Mouse (Mus musculus) left cerebral cortex, adult 18-20 months (tissue): ENCODE results near the gene Cflar. TPM values are rescaled to one million over a fixed set of nuclear protein-coding genes. Genes with fewer than 3 reads are reported as not detected.
"Not testable (repeated sequence)": the region's sequence is repeated elsewhere in the genome, so short reads cannot be mapped to it uniquely, and the experiment has no call there.

Experiments used
- DNase-seq, 2 experiments: peaks; one replicate each; pipeline ENCODE4 v3.0.0; 2021 to 2022; ENCODE audit warnings: low spot score in 2 of 2, mixed read lengths in 1 of 2
- total RNA-seq, 2 experiments: library from RNA; stranded (reverse); gene quantifications; 2 replicates each; pipeline ENCODE4 v1.2.3; 2021

Cflar gene
- total RNA-seq, 2 experiments from 2014 or later = 25.9 to 29.6 TPM

DNA sequence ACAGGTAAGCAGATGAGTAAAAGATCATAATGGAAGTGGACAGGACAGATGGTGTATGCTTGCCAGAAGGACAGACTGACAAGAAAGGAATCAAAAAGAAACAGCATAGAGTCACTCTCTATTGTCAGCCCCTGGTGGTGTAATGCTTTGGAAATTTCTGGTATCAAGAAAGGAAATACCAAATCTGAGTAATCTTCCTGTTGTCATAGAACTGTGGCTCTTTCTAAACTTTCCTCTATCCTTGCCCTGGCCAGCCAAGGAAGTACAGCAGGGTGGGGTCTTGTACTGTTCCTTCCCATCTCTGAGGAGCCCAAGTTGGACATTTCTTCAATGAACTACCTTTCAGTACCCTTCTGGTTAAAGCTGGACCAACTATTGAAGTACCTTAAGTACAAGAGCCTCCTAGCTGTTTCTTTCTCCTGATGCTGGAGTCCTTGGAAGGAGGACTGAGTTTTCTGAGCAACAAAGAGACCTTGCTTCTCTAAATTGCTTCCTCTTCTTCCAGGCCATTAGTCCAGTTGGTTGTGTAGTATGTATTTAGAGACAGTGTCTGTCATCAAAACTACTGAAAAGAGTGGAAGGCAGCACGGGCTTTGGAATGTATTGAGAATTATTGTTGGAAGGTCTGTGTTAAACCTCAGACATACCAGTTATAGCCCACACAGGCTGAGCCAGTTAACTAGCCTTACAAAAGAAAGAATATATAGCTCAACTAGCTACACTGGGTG, 15.9 kb downstream of the Cflar start:
- DNase-seq = no peak

DNA sequence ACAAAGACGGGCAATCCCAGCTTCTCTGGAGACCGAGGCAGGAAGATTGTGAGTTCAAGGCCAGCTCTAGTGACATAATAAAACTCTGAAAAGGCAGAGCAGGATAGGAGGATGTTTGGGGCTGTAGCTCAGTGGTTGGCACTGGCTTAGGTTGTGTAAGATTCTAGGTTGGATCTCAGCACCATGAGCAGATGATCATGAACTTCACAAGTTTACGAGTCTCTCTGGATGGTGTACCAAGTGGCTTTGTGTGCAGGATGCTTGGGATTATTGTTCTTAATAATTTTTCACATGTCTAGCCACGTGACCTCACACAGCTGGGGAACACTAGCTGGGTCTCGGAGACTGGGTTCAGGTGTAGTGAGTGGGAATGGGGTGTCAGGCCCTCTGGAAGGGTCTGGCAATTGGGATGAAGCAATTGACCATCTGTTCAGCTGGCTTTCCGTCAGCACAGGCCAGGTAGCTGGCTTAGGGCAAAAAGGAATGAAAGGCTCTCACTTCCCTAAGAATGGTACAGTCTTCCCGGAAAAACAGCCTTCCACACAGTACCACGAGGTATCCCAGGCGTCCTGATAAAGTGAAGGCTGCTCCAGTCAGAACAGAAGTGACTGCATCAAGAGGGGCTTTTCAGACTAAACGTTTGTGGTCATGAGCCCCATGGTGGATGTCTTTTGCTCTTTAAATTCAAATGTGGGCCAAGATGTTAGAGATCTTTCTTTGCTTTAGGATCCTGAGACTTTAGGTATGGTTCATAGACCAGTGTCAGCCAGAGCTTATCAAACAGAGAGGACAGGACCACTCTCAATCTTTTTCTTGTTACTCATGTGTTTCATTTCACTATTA, 16.7 kb downstream of the Cflar start:
- no peak for DNase-seq

DNA sequence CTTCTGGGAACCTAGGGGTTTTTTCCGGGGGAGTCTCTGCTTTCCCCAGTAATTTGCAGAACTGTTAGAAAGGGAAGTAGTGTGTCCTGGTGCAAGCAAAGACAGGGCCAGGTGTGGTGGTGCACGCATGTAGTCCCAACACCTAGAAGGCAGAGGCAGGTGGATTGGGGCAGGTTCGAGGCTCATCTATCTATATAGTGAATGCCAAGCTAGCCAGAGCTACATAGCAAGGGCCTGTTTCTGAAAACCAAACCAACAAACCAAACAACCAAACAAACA, 17.2 kb downstream of the Cflar start:
- no peak for DNase-seq

DNA sequence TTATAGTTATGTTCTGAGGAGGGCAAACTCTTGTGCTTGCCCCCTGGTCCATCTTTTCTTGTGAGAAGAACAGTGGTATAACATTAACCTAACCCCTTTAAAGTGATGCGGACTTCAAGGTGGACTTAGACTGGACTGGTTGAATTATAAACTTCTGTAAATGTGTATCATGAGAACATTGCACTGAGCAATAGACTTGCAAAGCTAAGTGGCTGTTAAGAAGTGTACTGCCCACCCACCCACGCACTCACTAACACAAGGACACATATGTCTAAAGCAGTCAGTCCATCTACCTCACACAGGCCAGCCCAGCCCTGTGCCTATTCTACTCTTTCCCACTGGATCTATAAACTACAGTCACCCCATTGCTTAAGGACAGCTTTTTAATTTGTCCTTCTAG, 22.3 kb downstream of the Cflar start:
- no peak for DNase-seq

DNA sequence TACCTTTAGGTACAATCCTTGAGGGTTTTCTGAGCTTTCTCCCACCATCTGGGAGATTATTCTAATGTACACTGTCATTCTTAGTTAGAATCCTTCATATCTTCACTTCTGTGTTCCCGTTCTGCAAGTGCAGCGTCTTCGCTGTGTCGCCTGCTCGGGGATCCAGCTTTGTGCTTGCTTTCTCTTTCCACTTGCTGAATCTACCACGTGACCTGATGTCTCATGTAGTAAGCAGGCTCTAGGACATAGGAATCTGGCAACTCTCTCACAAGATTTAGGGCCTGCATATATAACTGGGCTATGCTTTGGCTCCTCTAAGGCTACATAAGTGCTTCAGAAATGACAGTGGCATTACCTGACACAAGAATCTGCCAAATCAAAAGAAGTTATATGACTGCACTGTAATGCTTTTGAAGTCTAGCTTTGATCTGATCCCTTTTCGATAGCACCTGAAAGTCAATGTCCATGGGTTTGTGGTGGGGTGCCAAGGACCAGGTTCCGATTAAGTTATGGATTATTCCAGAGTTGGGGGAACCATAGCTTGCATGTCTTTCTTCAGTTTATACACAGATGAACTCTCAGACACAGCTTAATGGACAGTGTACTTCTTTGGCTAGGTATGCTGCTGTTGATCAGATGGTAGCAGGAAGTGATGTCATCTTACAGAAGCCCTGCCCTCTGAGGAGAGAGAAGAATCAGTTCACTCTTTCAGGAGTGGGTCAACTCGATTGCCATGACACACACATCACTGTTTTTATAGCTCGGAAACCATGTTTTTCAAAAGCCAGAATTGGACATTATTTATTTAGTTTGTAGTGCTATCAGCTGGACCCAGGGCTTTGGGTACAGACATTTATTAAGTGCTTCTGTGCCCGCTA, 23.0 kb downstream of the Cflar start:
- no peak for DNase-seq

DNA sequence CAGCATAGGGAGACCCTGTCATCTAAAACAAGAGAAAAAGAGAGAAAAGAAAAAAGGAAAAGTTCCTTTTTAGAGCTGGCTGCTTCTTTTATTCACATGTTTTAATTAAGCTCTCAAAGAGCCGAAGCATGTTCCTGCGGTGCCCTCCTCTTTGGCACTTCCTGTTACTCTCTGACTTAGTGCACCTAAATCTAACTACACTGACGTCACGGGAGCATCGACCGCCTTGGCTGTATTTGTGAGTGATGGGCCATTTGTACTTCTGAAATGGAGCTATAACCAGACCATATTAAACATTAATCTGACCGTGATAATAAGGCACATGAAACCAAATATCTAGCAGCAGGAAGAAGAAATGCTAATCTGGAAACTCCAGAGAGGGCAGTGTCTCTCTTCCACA, 24.7 kb downstream of the Cflar start:
- DNase-seq = no peak

DNA sequence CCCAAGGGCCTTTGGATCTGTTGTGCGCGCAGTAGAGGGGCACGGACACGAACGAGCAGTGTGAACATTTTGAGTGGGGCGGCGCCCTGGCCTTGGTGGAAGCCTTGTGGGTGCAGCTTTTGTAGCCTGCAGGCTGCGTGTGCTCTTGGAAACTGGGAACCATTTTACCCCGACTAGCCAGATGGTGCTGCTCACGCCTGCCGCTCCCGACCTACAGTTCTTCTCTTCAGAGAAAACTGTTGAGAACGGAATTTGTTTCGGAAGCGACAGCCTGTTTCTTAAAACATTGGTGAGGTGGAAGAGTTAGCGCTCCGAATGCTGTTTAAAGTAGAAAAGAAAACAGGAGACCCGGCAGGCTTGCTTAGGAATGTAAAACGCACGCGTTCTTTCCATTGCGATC, 25.7 kb downstream of the Cflar start:
- peak; percentile 68 to 83 for DNase-seq

DNA sequence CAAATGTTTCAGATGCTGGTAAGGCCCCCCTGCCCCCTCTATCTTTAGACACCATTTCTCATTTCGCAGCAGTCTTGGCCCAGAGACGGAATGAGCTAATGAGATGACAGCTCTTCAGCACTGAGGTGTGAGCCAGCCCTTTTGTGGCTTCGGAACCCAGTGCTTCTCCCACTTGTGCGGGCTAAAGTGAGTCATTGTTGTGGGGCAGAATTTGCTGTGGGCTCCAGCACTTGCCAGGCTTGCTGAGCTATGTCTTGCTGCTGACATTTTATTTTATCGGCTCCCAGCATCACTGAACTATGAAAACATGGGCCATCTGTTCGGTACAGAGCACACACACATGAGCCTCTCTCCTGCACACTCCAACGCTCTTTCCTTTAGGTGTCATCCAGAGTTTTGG, 28.2 kb downstream of the Cflar start:
- DNase-seq = peak; percentile 69 to 86

DNA sequence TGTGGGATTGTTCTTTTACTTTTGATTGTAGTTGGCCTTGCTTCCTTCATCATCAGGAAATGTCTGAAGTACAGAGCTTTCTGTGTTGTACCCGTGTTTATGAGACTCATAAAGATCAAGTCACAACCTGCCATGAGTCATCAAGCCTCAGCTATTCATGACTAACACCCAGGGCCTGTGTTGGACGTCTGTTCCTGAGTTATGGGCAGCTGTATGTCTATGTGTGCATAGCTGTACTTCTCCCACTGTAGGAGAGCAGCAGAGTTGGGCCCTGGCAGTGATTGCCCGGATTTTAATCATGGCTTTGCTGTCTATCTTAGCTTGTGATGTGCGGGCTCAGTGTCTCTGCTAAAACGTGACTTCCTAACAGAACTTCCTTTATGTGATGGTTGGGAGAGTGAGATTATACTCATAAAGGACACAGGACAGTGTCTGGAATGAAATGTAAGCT, 31.3 kb downstream of the Cflar start:
- no peak for DNase-seq

DNA sequence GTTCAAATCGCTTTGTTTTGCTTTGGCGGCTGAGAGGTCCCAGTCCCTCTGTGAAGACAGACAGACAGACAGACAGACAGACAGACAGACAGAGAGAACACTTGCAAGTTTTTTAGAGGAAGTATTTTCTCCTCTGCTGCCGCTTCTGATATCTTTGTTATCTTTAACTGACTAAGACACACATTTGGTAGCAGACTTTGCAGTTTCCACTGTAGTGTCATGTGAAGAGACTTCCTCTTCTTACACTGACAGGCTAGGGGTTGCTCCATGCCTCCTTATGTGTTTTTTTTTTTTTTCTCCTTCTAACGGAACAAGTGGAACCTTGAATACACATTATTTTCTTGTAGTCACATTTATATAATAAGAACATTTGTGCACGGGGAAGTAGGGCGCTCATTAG, 31.9 kb downstream of the Cflar start:
- DNase-seq = no peak

DNA sequence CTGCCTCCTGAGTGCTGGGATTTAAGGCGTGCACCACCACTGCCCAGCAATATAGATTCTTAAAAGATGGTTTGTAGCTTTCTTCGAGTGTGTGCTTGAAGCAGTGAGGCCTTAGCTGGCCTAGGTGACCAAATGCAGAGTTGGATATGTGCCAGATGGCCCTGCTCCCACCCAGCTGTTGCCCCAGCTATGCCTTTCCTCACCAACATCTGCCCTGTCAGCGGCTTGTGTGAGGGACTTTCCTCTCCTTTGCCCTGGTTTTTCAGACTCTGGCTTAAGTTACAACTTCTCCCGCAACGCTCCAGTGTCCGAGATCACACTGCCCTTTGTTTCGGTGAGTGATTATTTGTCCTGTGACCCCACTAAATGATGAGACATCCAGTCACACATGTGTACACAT, 33.3 kb downstream of the Cflar start:
- DNase-seq = no peak

DNA sequence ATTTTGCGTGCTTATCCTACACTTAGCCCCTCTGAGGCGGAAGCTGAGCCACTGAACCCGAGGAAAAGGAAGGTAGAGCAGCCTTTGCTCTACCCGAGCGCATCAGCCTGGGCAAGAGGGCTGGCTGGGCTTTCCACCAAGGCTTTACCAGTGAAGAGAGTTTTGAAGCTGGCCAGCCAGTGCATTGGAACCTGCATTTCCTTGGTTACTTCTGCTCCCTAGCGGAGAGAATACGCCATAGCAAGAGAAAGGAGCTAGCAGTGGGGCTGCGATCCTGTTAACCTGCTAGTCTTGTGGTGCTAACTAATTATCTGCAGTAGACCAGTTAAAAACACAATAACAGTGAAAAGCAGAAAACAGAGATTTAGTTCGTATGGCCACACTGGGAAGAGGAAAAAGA, 35.6 kb downstream of the Cflar start:
- peak; percentile 62 to 63 for DNase-seq

DNA sequence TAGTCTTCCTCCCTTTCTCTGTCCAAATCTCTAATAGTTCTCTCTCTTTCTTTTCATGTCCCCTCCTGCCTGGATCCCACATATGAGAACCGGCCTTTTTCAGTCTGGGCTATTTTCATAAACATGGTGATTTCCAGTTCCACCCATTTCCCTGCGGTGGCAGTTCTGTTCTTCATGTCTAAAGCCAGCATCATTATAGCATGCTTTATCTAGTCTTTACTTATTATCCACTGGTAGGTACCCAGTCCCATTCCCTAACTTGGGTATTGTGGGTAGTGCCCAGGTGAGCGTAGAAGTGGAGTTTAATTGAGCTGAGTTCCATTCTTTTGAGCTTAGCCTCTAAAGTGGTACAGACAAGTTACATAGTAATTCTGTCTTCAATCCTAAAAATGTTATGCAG, 48.1 kb downstream of the Cflar start:
- no peak for DNase-seq

DNA sequence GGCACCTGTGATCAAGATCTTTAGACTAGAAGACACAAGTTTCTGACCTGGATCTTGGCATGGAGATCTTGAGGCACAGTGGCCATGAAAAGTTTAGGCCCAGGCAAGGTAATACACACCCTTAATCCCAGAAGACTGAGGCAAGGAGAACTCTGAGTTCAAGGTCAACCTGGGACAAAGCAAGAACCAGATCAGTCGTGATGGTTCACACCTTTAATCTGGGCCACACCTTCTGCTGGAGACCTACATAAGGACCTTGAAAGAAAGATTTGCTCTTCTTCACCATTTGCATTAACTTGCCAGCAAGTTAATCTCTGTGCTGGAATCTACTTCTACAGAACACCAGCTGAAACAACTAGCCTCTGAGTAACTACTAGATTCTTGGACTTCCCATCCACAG, 49.3 kb downstream of the Cflar start:
- DNase-seq = no peak

DNA sequence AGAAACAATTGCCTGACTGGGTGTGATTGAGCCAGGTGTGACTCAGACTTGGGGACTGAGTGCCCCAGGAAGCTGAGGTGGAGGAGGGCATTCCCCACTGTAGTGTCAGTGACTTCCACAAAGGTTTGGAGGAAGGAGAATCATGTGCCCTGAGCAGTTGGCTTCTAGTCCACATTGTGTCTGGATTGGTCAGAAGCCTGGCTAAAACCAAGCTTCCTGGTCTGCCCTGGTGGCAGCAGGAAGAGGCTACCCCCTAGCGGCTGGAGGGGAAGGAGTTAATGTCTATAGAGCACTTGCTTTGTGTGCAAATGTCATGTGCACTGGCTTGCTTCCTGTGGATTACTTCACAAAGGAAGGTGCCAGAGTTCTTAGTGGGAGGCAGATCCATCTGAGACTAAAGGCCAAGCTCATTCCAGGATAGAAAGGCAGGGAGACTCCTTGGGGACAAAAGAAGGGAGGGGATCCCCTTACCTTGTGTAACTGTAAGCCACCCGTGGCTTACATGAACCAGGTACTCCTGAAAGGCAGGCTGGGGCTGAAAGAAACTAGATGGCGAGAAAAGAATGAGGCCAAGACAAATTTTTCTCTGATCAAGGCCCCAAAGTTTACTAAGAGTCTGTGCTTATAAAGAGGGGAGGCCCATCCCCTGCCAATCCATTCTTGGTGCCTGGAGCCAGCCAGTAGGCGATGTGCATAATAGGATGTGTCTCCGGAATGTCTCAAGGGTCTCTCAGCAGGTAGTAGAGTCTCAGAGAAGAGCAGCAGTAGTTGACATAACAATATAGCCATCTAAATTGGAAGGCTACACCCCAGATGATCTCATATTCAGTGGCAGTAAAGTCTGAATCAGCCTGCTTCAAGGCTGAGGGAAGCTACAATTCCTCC, 50.3 kb downstream of the Cflar start:
- DNase-seq = not testable (repeated sequence)

DNA sequence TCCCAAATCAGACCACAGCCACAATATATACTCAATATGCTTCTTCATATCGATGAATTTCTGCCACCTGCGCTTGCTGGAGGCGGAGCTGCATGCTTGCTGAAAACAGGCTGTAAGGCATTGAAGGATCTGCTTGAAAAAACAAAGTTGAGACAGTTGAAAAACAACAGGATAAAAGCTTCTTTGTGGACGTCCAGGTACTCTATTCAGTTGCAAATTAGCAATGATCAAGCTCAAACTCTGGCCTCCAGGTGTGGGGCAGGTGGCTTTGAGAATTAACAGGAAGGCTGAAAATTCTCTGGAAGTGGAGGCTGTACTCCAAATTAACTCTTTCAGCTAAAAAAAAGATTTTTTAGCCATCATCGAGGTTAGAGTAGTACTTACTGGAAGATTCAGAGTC, 51.3 kb downstream of the Cflar start:
- DNase-seq = no peak

DNA sequence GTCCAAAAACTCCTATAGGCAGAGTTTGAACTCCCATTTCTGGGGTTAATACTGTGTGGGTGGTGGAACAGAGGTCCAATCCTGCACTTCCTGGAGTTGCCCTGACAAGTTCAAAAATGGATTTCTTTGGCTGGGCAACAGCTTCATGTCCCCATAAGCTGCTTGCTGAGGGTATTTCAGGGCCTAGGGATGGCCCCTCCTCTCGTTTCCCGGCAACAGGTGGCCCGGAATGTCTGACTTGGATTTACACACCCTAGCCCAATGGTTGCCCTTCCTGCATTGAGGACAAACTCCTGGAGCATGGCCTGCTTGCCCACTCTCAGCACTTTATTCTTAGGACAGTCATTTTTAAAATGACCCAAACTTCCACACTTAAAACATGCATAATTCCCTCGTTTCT, 55.1 kb downstream of the Cflar start:
- not testable (repeated sequence) for DNase-seq

DNA sequence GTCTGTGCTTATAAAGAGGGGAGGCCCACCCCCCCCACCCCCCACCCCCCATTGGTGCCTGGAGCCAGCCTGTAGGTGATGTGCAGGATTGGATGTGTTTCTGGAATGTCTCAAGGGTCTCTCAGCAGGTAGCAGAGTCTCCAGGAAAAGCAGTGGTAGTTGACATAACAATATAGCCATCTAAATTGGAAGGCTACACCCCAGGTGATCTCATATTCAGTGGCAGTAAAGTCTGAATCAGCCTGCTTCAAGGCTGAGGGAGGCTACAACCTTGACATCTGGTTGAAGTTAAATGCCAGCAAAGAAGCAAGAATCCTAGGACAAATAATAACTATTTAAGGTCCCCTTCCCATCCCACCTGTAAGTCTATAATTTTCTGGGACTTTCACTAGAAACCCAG, 57.8 kb downstream of the Cflar start:
- no peak for DNase-seq

DNA sequence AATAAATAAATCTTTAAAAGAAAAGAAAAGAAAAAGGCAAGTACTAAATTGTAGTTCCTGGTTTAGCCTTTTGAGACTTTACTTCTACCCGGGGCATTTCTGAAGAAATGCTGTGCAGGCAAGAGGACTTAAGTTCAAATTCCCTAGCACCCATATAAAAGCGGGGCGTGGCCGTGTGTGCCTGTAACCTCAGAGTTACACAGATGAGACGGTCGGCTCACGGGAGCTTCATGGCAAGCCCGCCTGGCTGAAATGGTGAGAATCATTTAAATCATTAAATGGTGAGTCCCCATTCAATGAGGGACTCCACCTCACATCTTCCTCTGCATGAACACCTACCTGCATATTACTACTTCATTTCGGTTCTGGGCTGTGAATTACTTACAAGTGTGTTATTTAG, 58.4 kb downstream of the Cflar start:
- no peak for DNase-seq

DNA sequence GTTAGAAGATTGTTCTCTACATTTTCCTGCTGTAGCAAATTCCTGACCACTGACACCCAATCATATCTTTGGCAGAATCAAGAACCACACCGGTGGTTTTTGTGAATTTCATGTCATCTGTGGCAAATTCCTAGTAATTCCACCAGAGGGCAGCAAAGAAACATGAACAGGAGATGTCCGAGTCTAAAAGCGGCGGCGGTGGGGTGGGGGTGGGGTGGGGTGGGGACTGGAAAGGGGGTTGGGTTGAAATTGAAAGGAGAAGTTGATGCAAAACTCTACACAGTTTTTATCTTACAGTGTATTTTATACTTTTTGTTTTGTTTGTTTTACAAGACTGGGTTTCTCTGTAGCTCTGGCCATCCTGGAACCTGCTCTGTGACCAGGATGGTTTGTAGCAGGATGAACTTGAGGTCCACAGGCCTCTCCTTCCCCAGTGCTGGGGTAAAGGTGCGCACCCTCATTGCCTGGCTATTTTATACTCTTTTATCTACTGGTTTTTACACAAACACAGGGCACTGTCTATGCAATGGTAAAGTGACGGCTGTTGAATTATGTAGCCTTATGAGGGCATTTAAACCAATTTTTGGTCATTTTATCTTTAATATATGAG, 58.9 kb downstream of the Cflar start:
- DNase-seq = peak; percentile 36 to 58
